Mouse (Mus musculus) CH12.LX (cell line): Measurements from ENCODE around the gene Nphp3. TPM values are rescaled to one million over a fixed set of nuclear protein-coding genes. Genes with fewer than 3 reads are reported as not detected.

Experiments used
- DNase-seq: peaks from one replicate; pipeline ENCODE4 v3.0.0-alpha.2; 2013; ENCODE audit errors: extremely low read depth
- H3K27ac ChIP-seq: 2 replicates; pipeline ENCODE4 v1.5.1; 2012; ENCODE audit warnings: low read depth, mild to moderate bottlenecking, control low read depth, moderate library complexity; ENCODE audit not compliant: insufficient read depth
- H3K27me3 ChIP-seq: replicated peaks from 2 replicates; pipeline ENCODE3; 2012; ENCODE audit warnings: inconsistent platforms
- H3K36me3 ChIP-seq, 2 experiments: replicated peaks in 1 of 2; 2 replicates each; pipeline versions ENCODE3 to v1.6.1; 2012; ENCODE audit warnings: inconsistent platforms in 1 of 2, low read length in 1 of 2, mild to moderate bottlenecking in 1 of 2, mixed read lengths in 1 of 2, moderate library complexity in 1 of 2; ENCODE audit not compliant: control insufficient read depth in 1 of 2, insufficient read depth in 1 of 2
- H3K4me1 ChIP-seq, 2 experiments: 2 replicates each; pipeline ENCODE4 v1.6.1; 2012; ENCODE audit warnings: inconsistent platforms in 1 of 2, moderate library complexity in 1 of 2; ENCODE audit not compliant: insufficient read depth in 2 of 2, control insufficient read depth in 1 of 2
- H3K4me2 ChIP-seq: 2 replicates; pipeline ENCODE4 v1.6.1; 2012; ENCODE audit warnings: low read depth, mild to moderate bottlenecking, control low read depth; ENCODE audit not compliant: poor library complexity, insufficient read depth, severe bottlenecking
- H3K4me3 ChIP-seq, 3 experiments: fragments of 150-350 bp in 1 of 3; sonication (generic) in 1 of 3; replicated peaks in 1 of 3; 2 replicates each; pipeline versions ENCODE3 to v1.5.1; 2011 to 2012; ENCODE audit warnings: low read depth in 2 of 3, low read length in 2 of 3, mild to moderate bottlenecking in 2 of 3, moderate library complexity in 2 of 3, control low read depth in 1 of 3, improper control_type of control experiment in 1 of 3, inconsistent platforms in 1 of 3, mixed read lengths in 1 of 3; ENCODE audit not compliant: poor library complexity in 1 of 3
- H3K79me2 ChIP-seq: replicated peaks from 2 replicates; pipeline ENCODE4 v1.6.1; 2012; ENCODE audit warnings: mild to moderate bottlenecking, moderate library complexity; ENCODE audit not compliant: control insufficient read depth, poor library complexity, insufficient read depth, severe bottlenecking; ENCODE audit errors: extremely low read depth
- H3K9ac ChIP-seq: 2 replicates; pipeline ENCODE4 v1.6.1; 2012; ENCODE audit warnings: low read depth, mild to moderate bottlenecking, control low read depth, moderate library complexity; ENCODE audit not compliant: insufficient read depth
- H3K9me3 ChIP-seq: replicated peaks from 2 replicates; pipeline ENCODE3; 2012; ENCODE audit warnings: low read length, inconsistent platforms, mixed read lengths
- CHD2 ChIP-seq: IDR thresholded peaks from 2 replicates; pipeline ENCODE4 v1.6.1; 2011; ENCODE audit warnings: low read length, improper control_type of control experiment
- EP300 ChIP-seq: IDR thresholded peaks from 2 replicates; pipeline ENCODE4 v1.6.1; 2011; ENCODE audit warnings: low read length, improper control_type of control experiment
- GABPA ChIP-seq: IDR thresholded peaks from 2 replicates; pipeline ENCODE4 v1.6.1; 2012; ENCODE audit warnings: low read depth, low read length, improper control_type of control experiment, inconsistent platforms; ENCODE audit not compliant: insufficient replicate concordance
- JUND ChIP-seq: conservative IDR thresholded peaks from 2 replicates; pipeline ENCODE4 v1.6.1; 2011; ENCODE audit warnings: low read depth, low read length, improper control_type of control experiment
- MAZ ChIP-seq: IDR thresholded peaks from 2 replicates; pipeline ENCODE4 v1.6.1; 2012; ENCODE audit warnings: low read depth, mild to moderate bottlenecking, inconsistent platforms, low read length, improper control_type of control experiment, moderate library complexity
- MEF2A ChIP-seq: IDR thresholded peaks from 2 replicates; pipeline ENCODE4 v1.6.1; 2014; ENCODE audit warnings: low read depth, mild to moderate bottlenecking, inconsistent platforms, low read length, improper control_type of control experiment, borderline replicate concordance
- MXI1 ChIP-seq: IDR thresholded peaks from 2 replicates; pipeline ENCODE4 v1.6.1; 2011; ENCODE audit warnings: mild to moderate bottlenecking, low read depth, low read length, improper control_type of control experiment
- NELFE ChIP-seq: IDR thresholded peaks from 2 replicates; pipeline ENCODE4 v1.6.1; 2011; ENCODE audit warnings: low read depth, low read length, improper control_type of control experiment
- PAX5 ChIP-seq: IDR thresholded peaks from 2 replicates; pipeline ENCODE4 v1.6.1; 2012; ENCODE audit warnings: low read length, inconsistent platforms, mixed read lengths
- RAD21 ChIP-seq: IDR thresholded peaks from 2 replicates; pipeline ENCODE4 v1.6.1; 2011; ENCODE audit warnings: low read depth, mild to moderate bottlenecking, low read length, improper control_type of control experiment, moderate library complexity
- RCOR1 ChIP-seq: conservative IDR thresholded peaks from 2 replicates; pipeline ENCODE4 v1.6.1; 2012; ENCODE audit warnings: low read depth, mild to moderate bottlenecking, inconsistent platforms, low read length, improper control_type of control experiment
- SIN3A ChIP-seq: IDR thresholded peaks from 2 replicates; pipeline ENCODE4 v1.6.1; 2012; ENCODE audit warnings: low read length, improper control_type of control experiment, inconsistent platforms
- SMC3 ChIP-seq: IDR thresholded peaks from 2 replicates; pipeline ENCODE4 v1.6.1; 2011; ENCODE audit warnings: low read depth, low read length, improper control_type of control experiment
- TCF12 ChIP-seq: IDR thresholded peaks from 2 replicates; pipeline ENCODE4 v1.6.1; 2014; ENCODE audit warnings: low read depth, mild to moderate bottlenecking, inconsistent platforms, low read length, improper control_type of control experiment
- UBTF ChIP-seq: IDR thresholded peaks from 2 replicates; pipeline ENCODE4 v1.6.1; 2012; ENCODE audit warnings: low read depth, mild to moderate bottlenecking, inconsistent platforms, low read length, improper control_type of control experiment, moderate library complexity
- USF1 ChIP-seq: IDR thresholded peaks from 2 replicates; pipeline ENCODE4 v1.6.1; 2014; ENCODE audit warnings: low read depth, mild to moderate bottlenecking, inconsistent platforms, low read length, improper control_type of control experiment
- USF2 ChIP-seq: conservative IDR thresholded peaks from 2 replicates; pipeline ENCODE4 v1.6.1; 2011; ENCODE audit warnings: low read depth, low read length, improper control_type of control experiment
- ZC3H11A ChIP-seq: IDR thresholded peaks from 2 replicates; pipeline ENCODE4 v1.6.1; 2012; ENCODE audit warnings: low read depth, mild to moderate bottlenecking, inconsistent platforms, low read length, improper control_type of control experiment
- dilution Hi-C: fragments of 300-500 bp; cut with MboI; formaldehyde crosslinking; loops from 2 replicates; pipeline ENCODE4 v1.14.3; 2020; ENCODE audit warnings: low sequenced_read_pairs; ENCODE audit not compliant: extremely low pct_unique_long_range_greater_than_20kb, extremely low pct_ligation_motif_present
- in situ Hi-C: fragments of 300-500 bp; cut with MboI; formaldehyde crosslinking; loops from 3 replicates; pipeline ENCODE4 v1.14.3; 2019; ENCODE audit warnings: low sequenced_read_pairs, low pct_ligation_motif_present, low pct_unique_long_range_greater_than_20kb, mixed read lengths
- polyA plus RNA-seq: library from polyadenylated mRNA; unstranded; fragments of >175 nt; gene quantifications from 2 replicates; pipeline ENCODE4 v1.2.1, GENCODE M21; 2012; ENCODE audit warnings: low read depth; ENCODE audit not compliant: insufficient read length
- total RNA-seq, 2 experiments: library from RNA; depleted of rRNA; stranded (reverse); fragments of 300-350 nt in 1 of 2; fragments of >200 nt in 1 of 2; gene quantifications; 2 replicates each; pipeline ENCODE4 v1.2.3; 2012 to 2014

Nphp3 gene
- total and polyA plus RNA-seq, 3 experiments, result 1.3 to 2.9 (median 2.3) TPM

DNA sequence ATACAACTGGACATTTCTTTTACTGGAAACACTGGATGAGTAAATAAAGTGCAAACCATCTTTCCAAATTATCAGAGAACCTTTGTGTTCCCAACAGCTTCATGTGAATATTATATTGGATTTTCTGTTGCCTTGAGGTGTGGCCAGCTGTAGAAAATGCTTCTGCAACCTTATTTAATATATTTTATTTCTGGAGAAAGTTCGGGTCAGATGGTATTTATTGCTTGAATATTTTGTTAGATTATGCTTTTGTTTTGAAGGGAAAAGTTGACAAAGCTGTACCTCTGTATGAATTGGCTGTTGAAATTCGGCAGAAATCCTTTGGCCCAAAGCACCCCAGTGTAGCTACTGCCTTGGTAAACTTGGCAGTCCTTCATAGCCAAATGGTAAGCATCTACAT is 38.0 kb downstream of the Nphp3 start, which contains the start of gene Gm28305:
Gene Gm28305 (plus strand): TSS at position 301 of the 400 bp plus-strand sequence.
- TF ChIP-seq SMC3 (no peak), USF2 (no peak), MEF2A (no peak), RCOR1 (no peak), USF1 (no peak), UBTF (no peak), CHD2 (no peak), EP300 (no peak), TCF12 (no peak), ZC3H11A (no peak)
- no peaks in the 10 kb centered on the region for H3K9me3 ChIP-seq
- peaks cover 0 to 7% of the 10 kb centered on the region in 2 experiments for H3K36me3 ChIP-seq
- no peaks in the 10 kb centered on the region for H3K27me3 ChIP-seq
- H3K4me2 ChIP-seq, result no peak within 1 kb of the TSS
- DNase-seq, result no peak
- dilution Hi-C loops, result no loop called here
- no peak within 1 kb of the TSS for H3K4me3 ChIP-seq
- H3K79me2 ChIP-seq, result no peaks in the 10 kb centered on the region
- in situ Hi-C loops, result no loop called here
- no peak within 1 kb of the TSS for H3K9ac ChIP-seq
- no peak within 1 kb of the TSS for H3K27ac ChIP-seq
- H3K4me1 ChIP-seq, result no peaks in the 10 kb centered on the region

GRCm38 (mm10) chr9:104043676-104044075 is 41.3 kb downstream of the Nphp3 start:
- dilution Hi-C loops, result no loop called here

DNA sequence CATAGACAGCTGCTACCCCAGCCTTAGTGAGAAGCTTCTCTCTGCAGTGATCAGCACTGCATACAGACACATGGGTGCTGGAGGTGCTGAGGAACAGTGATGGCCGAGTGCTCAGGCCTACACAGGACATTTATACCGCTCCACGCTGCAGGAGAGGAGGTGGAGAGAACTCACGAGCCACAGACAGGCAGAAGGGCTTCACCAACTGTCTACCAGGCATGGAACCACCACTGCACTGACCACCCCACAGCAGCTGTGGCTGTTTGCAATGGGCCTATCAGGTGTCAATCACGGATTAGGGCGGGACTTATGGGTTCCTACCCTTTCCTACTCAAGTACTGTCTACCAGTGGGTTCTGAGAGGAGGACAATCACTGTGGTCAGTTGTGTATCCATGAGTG is 48.7 kb downstream of the Nphp3 start:
- no peak overlapping the region for H3K4me2 ChIP-seq
- H3K4me3 ChIP-seq, result no peak overlapping the region
- H3K9me3 ChIP-seq, result no peaks in the 10 kb centered on the region
- peaks cover 67 to 93% of the 10 kb centered on the region in 2 experiments for H3K36me3 ChIP-seq
- no peak overlapping the region for H3K27ac ChIP-seq
- in situ Hi-C loops, result no loop called here
- TF ChIP-seq UBTF, result no peak
- TF ChIP-seq MXI1, result no peak
- no peak for TF ChIP-seq JUND
- no peak for TF ChIP-seq SMC3
- TF ChIP-seq CHD2, result no peak
- TF ChIP-seq GABPA, result no peak
- no peak for TF ChIP-seq MAZ
- no peak for TF ChIP-seq SIN3A
- H3K79me2 ChIP-seq, result no peaks in the 10 kb centered on the region
- DNase-seq, result no peak
- no peaks in the 10 kb centered on the region for H3K27me3 ChIP-seq
- dilution Hi-C loops, result no loop called here
- no peak overlapping the region for H3K9ac ChIP-seq
- H3K4me1 ChIP-seq, result no peaks in the 10 kb centered on the region

More at GRCm38 (mm10) chr9:104043676-104044075, 41.3 kb downstream of the Nphp3 start:
- H3K9ac ChIP-seq, result no peak overlapping the region
- H3K9me3 ChIP-seq, result no peaks in the 10 kb centered on the region
- no peak overlapping the region for H3K27ac ChIP-seq
- peaks cover 18 to 33% of the 10 kb centered on the region in 2 experiments for H3K36me3 ChIP-seq
- no peak overlapping the region for H3K4me2 ChIP-seq
- H3K4me3 ChIP-seq, result no peak overlapping the region
- no peaks in the 10 kb centered on the region for H3K79me2 ChIP-seq
- H3K27me3 ChIP-seq, result no peaks in the 10 kb centered on the region
- in situ Hi-C loops, result no loop called here
- DNase-seq, result no peak
- TF ChIP-seq MEF2A (no peak), EP300 (no peak), TCF12 (no peak), MXI1 (no peak), RAD21 (no peak), NELFE (no peak), PAX5 (no peak)
- no peaks in the 10 kb centered on the region for H3K4me1 ChIP-seq
